Mouse (Mus musculus) olfactory bulb, adult 2 months (tissue): ENCODE results near the gene Mpv17l. TPM values are rescaled to one million over a fixed set of nuclear protein-coding genes. Genes with fewer than 3 reads are reported as not detected.

Source experiments
- H3K27ac ChIP-seq: fragments of 200-500 bp; 2 replicates; pipeline ENCODE4 v1.5.1; 2012; ENCODE audit warnings: low read depth, low read length; ENCODE audit not compliant: insufficient read depth
- H3K4me1 ChIP-seq: fragments of 200-500 bp; 2 replicates; pipeline ENCODE4 v1.6.1; 2012; ENCODE audit warnings: low read length; ENCODE audit not compliant: control insufficient read depth, insufficient read depth
- H3K4me3 ChIP-seq: fragments of 200-500 bp; 2 replicates; pipeline ENCODE4 v1.5.1; 2012; ENCODE audit warnings: mild to moderate bottlenecking, low read depth, low read length, moderate library complexity; ENCODE audit not compliant: insufficient read depth
- CTCF ChIP-seq: fragments of 200-500 bp; IDR thresholded peaks from 2 replicates; pipeline ENCODE4 v1.5.1; 2012; ENCODE audit warnings: low read depth, mild to moderate bottlenecking, low read length, moderate library complexity; ENCODE audit not compliant: insufficient read depth
- POLR2A ChIP-seq: fragments of 200-500 bp; IDR thresholded peaks from 2 replicates; pipeline ENCODE4 v1.6.1; 2012; ENCODE audit warnings: mild to moderate bottlenecking, low read depth, low read length, moderate library complexity; ENCODE audit not compliant: insufficient read depth
- WGBS: fragments of 180-500 bp; shearing (Covaris S2); methylation state at CpG from one replicate; pipeline ENCODE4 v1.1.7; 2018; 5-methylcytosine and 5-hydroxymethylcytosine counted together
- polyA plus RNA-seq: library from polyadenylated mRNA; stranded (reverse); fragments of >200 nt; gene quantifications from 2 replicates; pipeline ENCODE4 v1.2.4, GENCODE M21; 2012; ENCODE audit warnings: low replicate concordance; ENCODE audit not compliant: missing spikeins, insufficient read depth, insufficient read length

The Mpv17l gene
- polyA plus RNA-seq, 1 experiment, result not detected

DNA sequence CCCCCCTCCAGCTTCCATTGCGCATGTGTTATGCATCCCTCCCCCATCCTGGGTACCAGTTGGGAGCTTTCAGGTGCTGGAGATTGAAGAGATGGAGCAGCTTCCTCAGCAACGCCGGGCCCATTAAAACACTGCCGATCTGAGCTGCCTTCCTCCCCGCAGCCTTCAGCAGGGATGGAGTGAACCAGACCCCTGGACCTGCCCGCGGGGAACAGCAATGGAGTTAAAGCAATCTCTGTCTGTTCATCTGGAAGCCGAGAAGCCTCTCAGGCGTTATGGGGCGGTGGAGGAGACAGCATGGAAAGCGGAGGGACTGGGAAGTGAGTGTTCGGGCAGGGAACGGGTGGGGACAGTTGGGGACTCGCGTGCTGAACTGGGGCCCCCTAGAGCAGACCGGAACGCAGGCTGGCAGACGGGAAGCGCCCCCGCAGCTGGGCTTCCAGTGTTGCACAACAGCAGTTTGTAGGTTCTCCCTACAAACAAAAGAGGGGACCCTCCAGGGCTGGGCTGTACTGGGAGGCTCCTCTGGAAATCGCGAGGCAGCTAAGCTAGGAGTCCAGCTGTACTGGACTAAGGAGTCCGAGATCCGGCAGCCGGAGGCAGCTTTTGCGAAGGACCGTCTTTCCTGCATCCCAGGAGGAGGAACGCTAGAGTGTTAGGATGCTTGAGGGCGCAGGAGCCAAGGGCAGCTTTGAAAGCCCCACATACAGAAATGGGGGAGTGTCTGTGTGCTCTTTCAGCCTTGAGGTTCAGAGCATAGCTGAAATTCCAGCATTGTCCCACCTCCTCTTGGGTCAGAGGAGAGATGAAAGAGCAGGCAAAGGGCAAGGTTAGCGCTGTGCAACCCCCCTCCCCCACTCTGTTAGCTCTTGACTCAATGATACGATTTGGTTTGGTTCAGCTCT lies 83.9 kb downstream of the Mpv17l start, which contains the start of the genes 2900011O08Rik and Ifitm7:
Gene 2900011O08Rik (plus strand): TSS at position 31 of the 905 bp plus-strand sequence.
Gene Ifitm7 (minus strand): TSS at position 315 of the 905 bp plus-strand sequence.
- TF ChIP-seq CTCF (no peak), POLR2A (peak; percentile 37; the same call in 1 of the 2 replicates)
- H3K4me1 ChIP-seq, result no peaks in the 10 kb centered on the region
- peak within 1 kb of the TSS; percentile 90 for H3K27ac ChIP-seq
- H3K4me3 ChIP-seq, result peak within 1 kb of the TSS; percentile 94
- under 1% methylated on average over 31 of the region's 31 CpGs for WGBS

GRCm38 (mm10) chr16:13992518-13993248 lies 89.7 kb downstream of the Mpv17l start:
- peak overlapping the region; percentile 24; the same call in 1 of the 2 replicates for H3K27ac ChIP-seq
- TF ChIP-seq POLR2A (no peak), CTCF (no peak)
- peaks cover 3% of the 10 kb centered on the region; the same call in 1 of the 2 replicates for H3K4me1 ChIP-seq
- WGBS, result 64% methylated on average over 11 of the region's 11 CpGs
- H3K4me3 ChIP-seq, result no peak overlapping the region

GRCm38 (mm10) chr16:13994076-13994475 lies 91.1 kb downstream of the Mpv17l start:
- TF ChIP-seq CTCF (no peak), POLR2A (no peak)
- Histone ChIP-seq H3K4me3 (no peak overlapping the region), H3K27ac (no peak overlapping the region), H3K4me1 (peaks cover 3% of the 10 kb centered on the region; the same call in 1 of the 2 replicates)
- WGBS, result 93% methylated on average over 1 of the region's 1 CpGs

DNA sequence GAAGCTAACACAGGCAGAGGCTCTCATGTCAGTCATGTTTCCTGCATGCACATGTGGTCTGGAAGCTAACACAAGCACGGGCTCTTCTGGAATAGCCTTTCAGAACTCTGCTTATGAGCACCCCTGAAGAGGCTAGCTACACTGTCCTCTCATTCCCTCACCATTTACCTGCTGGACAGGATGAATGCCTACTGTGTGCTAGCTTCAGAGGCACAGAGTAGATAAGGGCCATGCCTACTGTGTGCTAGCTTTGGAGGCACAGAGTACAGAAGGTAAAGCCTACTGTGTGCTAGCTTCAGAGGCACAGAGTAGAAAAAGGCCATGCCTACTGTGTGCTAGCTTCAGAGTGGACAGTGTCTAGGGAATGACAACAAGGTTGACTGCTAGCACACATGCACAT lies 91.5 kb downstream of the Mpv17l start:
- Histone ChIP-seq H3K27ac (no peak overlapping the region), H3K4me3 (no peak overlapping the region), H3K4me1 (peaks cover 3% of the 10 kb centered on the region; the same call in 1 of the 2 replicates)
- 81% methylated on average over 1 of the region's 1 CpGs for WGBS
- TF ChIP-seq POLR2A (no peak), CTCF (no peak)

Other genes with a start within 250 kb of the Mpv17l start
- not detected in 2 replicates for gene Parn, start 235.0 kb upstream of the Mpv17l start, polyA plus RNA-seq
- gene Bfar, start 231.3 kb upstream of the Mpv17l start, polyA plus RNA-seq, result not detected in 2 replicates
- gene 3110001I22Rik, start 231.2 kb upstream of the Mpv17l start, polyA plus RNA-seq, result not detected in 2 replicates
- gene Pla2g10, start 172.2 kb upstream of the Mpv17l start, polyA plus RNA-seq, result not detected in 2 replicates
- gene Rrn3, start 122.5 kb upstream of the Mpv17l start, polyA plus RNA-seq, result not detected in 2 replicates
- not detected in 2 replicates for gene Ntan1, start 84.3 kb upstream of the Mpv17l start, polyA plus RNA-seq
- gene Pdxdc1, start within 50 bp of the Mpv17l start, polyA plus RNA-seq, result not detected in 2 replicates
- gene 2900011O08Rik, start 83.4 kb downstream of the Mpv17l start, polyA plus RNA-seq, result 782 TPM in 1 of 2 replicates, not detected in the other
- not detected in 2 replicates for gene Ifitm7, start 83.7 kb downstream of the Mpv17l start, polyA plus RNA-seq